Mouse (Mus musculus): Measurements from ENCODE around the gene Insig1.

Gene Insig1

GRCm38 (mm10) chr5:28118531-28118925 is 47.4 kb downstream of the Insig1 start:
- DNase-seq (ENCODE audit: low read depth, low spot score): no peak

DNA sequence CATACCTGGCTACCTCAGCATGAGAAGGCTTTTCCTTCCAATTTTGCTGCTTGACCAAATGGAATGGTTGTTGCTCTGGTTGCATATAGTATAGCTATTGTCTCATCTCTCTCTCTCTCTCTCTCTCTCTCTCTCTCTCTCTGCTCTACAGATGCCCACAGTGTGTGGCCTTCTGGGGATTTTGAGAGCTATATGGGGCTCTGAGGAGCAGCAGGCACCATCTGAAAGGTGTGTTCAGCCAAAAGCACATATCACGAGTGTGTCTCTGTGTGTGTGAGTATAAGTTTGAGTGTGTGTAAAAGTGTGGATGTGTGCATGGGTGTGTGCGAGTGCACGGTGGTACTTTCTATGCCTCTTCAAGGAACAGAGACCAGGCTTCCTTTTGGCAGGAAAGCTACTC is 48.4 kb downstream of the Insig1 start:
- no peak for DNase-seq (ENCODE audit: low read depth, low spot score)

DNA sequence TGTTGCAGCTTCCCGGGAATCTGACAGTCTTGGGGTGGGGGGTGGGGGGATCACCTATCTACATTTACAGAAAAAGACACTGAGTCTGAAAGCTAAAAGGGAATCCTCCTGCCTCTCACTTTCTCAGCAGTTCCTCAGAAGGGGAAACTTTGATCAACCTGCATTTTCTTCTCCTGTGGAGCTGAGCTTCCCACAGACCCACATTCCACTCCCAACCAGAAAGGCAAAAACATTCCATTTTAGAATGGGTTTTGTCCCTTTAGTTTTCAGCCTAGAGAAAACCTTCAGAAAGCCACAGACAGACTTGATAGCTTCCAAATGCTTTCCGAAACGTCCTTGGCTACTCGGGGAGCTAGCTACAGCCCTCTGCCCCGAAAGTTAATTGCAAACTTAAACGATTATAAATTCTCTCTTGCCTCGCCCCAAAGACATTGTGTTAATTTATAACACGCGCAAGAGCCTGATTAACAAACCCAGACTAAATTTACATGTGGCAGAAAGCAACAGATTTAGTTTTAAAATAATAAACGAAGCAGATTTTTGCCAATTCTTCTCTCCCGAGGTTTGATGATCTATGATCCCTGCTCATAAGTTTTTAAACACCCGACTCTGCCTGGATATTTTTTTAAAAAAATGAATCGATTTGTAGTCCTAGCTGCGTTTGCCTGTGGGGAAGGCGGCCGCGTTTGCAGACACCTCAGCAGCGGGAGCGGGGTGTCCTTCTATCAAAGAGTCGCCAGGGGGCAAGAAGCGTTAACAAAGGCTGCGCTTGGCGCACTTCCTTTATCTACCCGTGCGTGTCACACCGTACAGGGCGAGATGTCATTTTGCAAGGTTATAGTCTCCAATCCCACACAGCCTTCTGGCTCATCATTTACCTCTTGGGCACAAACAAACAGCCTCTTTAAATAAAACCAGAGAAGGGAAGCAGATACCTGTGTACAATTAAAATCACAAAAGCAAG is 51.6 kb downstream of the Insig1 start:
- DNase-seq (ENCODE audit: low read depth, low spot score): no peak

DNA sequence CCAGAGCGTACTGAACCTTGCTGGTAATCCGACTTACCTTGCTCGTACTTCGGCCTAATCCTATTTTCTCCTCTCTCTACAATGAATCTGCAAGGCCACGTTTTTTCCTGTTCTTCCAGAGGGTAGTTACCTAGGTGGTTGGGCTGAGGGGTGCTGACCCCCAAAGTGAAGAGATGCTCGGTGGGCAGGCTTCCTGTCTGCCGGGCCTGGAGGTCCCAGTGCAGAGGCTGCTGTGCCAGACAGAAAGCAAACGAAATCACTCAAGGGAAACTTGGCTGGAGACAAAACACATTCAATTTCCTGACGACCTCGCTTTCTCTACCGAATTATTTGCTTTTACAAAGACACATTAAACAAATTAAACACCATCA is 52.3 kb downstream of the Insig1 start:
- DNase-seq (ENCODE audit: low read depth, low spot score): no peak

GRCm38 (mm10) chr5:28124321-28125230 is 53.4 kb downstream of the Insig1 start:
- no peak for DNase-seq (ENCODE audit: low read depth, low spot score)
